Mouse (Mus musculus) embryonic facial prominence, embryonic 11.5 days (tissue): Measurements from ENCODE around the gene Pom121. TPM values are rescaled to one million over a fixed set of nuclear protein-coding genes. Genes with fewer than 3 reads are reported as not detected.
A peak's percentile ranks its signal among the peaks of the same experiment; 100 is the strongest.

Experiments
- ATAC-seq: fragments of 200-750 bp; cut with Nextera tagmentation; replicated peaks from 2 replicates; pipeline ENCODE4 v1.8.0; 2017; ENCODE audit warnings: low read depth; ENCODE audit not compliant: insufficient number of reproducible peaks, low FRiP score, low TSS enrichment
- DNase-seq: peaks from one replicate; pipeline ENCODE4 v3.0.0-alpha.2; 2015; ENCODE audit warnings: low spot score
- H3K27ac ChIP-seq: fragments of 300-500 bp; sonication (generic); replicated peaks from 2 replicates; pipeline ENCODE4 v1.5.1; 2014; ENCODE audit warnings: mild to moderate bottlenecking, low read depth, low read length, control low read depth
- H3K27me3 ChIP-seq: fragments of 300-500 bp; sonication (generic); 2 replicates; pipeline ENCODE4 v1.6.1; 2014; ENCODE audit warnings: mild to moderate bottlenecking, low read length, moderate library complexity, mixed read lengths; ENCODE audit not compliant: control insufficient read depth, insufficient read depth
- H3K36me3 ChIP-seq: fragments of 300-500 bp; sonication (generic); replicated peaks from 2 replicates; pipeline ENCODE4 v1.6.1; 2014; ENCODE audit warnings: low read depth, mild to moderate bottlenecking, low read length, moderate library complexity, mixed read lengths; ENCODE audit not compliant: control insufficient read depth, insufficient read depth
- H3K4me1 ChIP-seq: fragments of 300-500 bp; sonication (generic); 2 replicates; pipeline ENCODE4 v1.6.1; 2014; ENCODE audit warnings: low read length, mixed read lengths; ENCODE audit not compliant: control insufficient read depth, insufficient read depth
- H3K4me2 ChIP-seq: fragments of 300-500 bp; sonication (generic); 2 replicates; pipeline ENCODE4 v1.6.1; 2014; ENCODE audit warnings: low read depth, mild to moderate bottlenecking, control low read depth, low read length, moderate library complexity
- H3K4me3 ChIP-seq: fragments of 300-500 bp; sonication (generic); 2 replicates; pipeline ENCODE4 v1.5.1; 2014; ENCODE audit warnings: low read depth, low read length, control low read depth
- H3K9ac ChIP-seq: fragments of 300-500 bp; sonication (generic); replicated peaks from 2 replicates; pipeline ENCODE4 v1.6.1; 2014; ENCODE audit warnings: mild to moderate bottlenecking, control low read depth, low read length
- H3K9me3 ChIP-seq: fragments of 300-500 bp; sonication (generic); replicated peaks from 2 replicates; pipeline ENCODE4 v1.6.1; 2016; ENCODE audit warnings: mild to moderate bottlenecking, low read length, inconsistent platforms, mixed read lengths; ENCODE audit not compliant: control insufficient read depth
- WGBS: fragments of 180-500 bp; shearing (Covaris S2); extraction: QIAGEN DNeasy Blood & Tissue Kit; methylation state at CpG from one replicate; pipeline ENCODE4 v1.1.7; 2014; 5-methylcytosine and 5-hydroxymethylcytosine counted together
- polyA plus RNA-seq: library from polyadenylated mRNA; unstranded; fragments of >200 nt; fragmentation: Nextera tagmentation; extraction: Ambion mirVana; gene quantifications from 2 replicates; pipeline ENCODE4 v1.2.1, GENCODE M21; 2014

Gene Pom121
- polyA plus RNA-seq, result 14.6 and 15.3 TPM in 2 replicates

DNA sequence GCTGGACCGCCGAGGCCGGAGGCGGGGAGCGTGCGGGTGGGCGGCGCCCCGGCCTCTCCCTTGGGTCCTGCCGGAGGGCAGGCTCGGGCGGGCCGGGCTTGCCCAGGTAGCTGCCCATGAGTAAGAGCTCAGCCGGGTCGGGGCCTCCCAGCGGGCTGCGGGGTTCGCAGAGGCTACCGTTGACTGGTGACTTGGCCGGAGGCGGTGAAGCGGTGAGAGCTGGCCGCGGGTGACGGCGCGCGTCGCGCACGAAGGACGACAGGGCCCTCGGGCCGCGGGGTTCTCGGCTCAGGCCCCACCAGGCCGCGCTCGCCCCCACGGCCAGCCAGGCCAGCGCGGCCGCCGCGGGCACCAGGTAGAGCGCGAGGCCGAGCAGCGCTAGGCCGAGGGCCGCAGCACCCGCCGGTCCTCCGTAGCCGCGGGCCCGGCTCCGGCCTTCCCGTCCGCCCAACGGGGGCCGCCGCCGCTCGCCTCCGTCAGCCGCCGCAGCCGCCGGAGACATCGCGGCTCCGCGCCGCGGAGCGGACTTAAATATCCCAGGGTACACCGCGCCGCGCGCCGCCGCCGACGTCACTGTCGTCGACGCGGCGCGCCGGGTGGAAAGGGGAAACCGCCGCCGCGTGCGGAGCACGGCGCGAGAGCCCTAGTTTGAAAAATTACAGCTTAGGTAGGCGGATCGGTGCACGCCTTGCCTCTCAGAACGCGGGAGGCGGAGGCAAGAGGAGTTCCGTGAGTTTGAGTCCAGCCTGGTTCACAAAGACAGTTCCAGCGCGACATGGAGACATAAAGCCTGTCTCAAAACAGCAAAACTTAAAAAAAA, at the start of gene Pom121:
TSS of gene Pom121 (minus strand) at position 543 of the 820 bp plus-strand sequence.
- Histone ChIP-seq H3K36me3 (no peaks in the 10 kb centered on the region), H3K27me3 (no peaks in the 10 kb centered on the region), H3K9ac (peak within 1 kb of the TSS; percentile 97), H3K4me3 (peak within 1 kb of the TSS; percentile 99), H3K4me1 (no peaks in the 10 kb centered on the region), H3K27ac (peak within 1 kb of the TSS; percentile 72; the same call in 1 of the 2 replicates), H3K9me3 (no peaks in the 10 kb centered on the region), H3K4me2 (peak within 1 kb of the TSS; percentile 79)
- under 1% methylated on average over 79 of the region's 110 CpGs for WGBS
- ATAC-seq (peak; percentile 86), DNase-seq (peak; percentile 94)

GRCm38 (mm10) chr5:135442430-135442829, 48.1 kb upstream of the Pom121 start:
- Histone ChIP-seq H3K9ac (no peak overlapping the region), H3K4me2 (no peak overlapping the region), H3K36me3 (no peaks in the 10 kb centered on the region; the same call in 1 of the 2 replicates), H3K27me3 (no peaks in the 10 kb centered on the region), H3K9me3 (no peaks in the 10 kb centered on the region), H3K4me3 (no peak overlapping the region), H3K27ac (no peak overlapping the region), H3K4me1 (no peaks in the 10 kb centered on the region)
- 79% methylated on average over 7 of the region's 7 CpGs for WGBS
- ATAC-seq (no peak), DNase-seq (no peak)

DNA sequence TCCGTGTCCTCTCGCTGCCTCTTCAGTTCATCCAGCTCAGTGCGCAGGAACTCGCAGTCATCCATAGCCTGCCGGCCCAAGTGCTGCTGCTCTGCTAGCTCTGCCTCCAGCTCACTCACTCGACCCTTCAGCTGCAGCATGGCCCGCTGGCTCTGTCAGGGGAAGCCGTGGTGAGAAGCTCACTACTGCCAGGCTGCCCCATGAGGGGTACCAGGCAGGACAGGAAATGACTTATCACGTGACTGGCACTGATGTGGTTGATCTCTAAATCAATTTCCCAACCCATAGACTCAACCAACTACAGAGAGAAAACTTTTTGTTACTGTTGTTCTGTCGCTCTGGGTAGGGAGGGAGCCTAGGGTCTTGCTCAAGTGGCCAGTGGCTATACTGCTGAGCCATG, 40.7 kb upstream of the Pom121 start:
- no peak overlapping the region for H3K4me3 ChIP-seq
- no peak overlapping the region for H3K9ac ChIP-seq
- WGBS, result 96% methylated on average over 10 of the region's 10 CpGs
- no peak for ATAC-seq
- peaks cover 15% of the 10 kb centered on the region; the same call in 1 of the 2 replicates for H3K36me3 ChIP-seq
- no peak overlapping the region for H3K4me2 ChIP-seq
- no peak for DNase-seq
- no peak overlapping the region for H3K27ac ChIP-seq
- H3K9me3 ChIP-seq, result no peaks in the 10 kb centered on the region; the same call in 1 of the 2 replicates
- H3K27me3 ChIP-seq, result no peaks in the 10 kb centered on the region
- H3K4me1 ChIP-seq, result no peaks in the 10 kb centered on the region

DNA sequence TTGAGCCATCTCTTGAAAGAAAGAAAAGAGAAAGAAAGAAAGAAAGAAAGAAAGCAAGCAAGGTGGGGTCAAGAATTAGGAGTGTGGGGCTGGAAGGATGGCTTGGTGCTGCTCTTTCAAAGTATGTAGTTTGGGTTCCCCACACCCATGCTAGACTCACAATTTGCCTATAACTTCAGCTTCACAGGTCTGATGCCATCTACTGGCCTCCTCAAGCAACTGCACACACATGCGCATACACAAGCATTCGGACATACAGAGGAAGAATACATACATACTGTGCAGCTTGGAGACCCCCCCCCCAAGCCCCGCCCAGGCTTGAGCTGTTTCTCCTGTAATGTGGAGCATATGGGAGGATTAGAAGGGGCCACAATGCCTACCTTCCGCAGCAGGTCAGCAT, 39.5 kb upstream of the Pom121 start:
- Histone ChIP-seq H3K4me1 (no peaks in the 10 kb centered on the region), H3K36me3 (peaks cover 15% of the 10 kb centered on the region; the same call in 1 of the 2 replicates), H3K4me3 (no peak overlapping the region), H3K4me2 (no peak overlapping the region), H3K27me3 (no peaks in the 10 kb centered on the region), H3K9me3 (no peaks in the 10 kb centered on the region; the same call in 1 of the 2 replicates), H3K9ac (no peak overlapping the region), H3K27ac (no peak overlapping the region)
- ATAC-seq (no peak), DNase-seq (no peak)
- WGBS, result 97% methylated on average over 4 of the region's 4 CpGs

DNA sequence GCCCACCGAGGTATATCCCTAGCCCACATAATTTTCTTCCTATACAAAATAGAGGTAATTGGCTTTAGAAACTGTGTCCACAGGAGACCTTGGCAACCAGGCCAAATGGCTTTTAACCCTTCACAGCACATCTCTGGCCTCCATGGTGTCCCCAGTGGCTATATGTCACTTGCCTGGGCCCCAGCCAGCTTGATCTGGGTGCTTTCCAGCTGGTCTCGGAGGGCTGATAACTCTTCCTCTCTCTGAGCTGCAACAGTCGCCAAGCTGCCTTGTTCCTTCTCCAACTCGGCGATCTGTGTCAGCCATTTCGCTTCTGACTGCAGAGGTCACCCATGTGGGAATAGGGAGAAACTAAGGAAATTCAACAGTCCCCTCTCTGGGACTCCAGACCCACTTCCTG, 36.8 kb upstream of the Pom121 start:
- Histone ChIP-seq H3K4me2 (no peak overlapping the region), H3K27me3 (no peaks in the 10 kb centered on the region), H3K36me3 (peaks cover 19% of the 10 kb centered on the region), H3K9ac (no peak overlapping the region), H3K27ac (no peak overlapping the region), H3K4me1 (no peaks in the 10 kb centered on the region), H3K9me3 (no peaks in the 10 kb centered on the region; the same call in 1 of the 2 replicates), H3K4me3 (no peak overlapping the region)
- ATAC-seq (no peak), DNase-seq (no peak)
- WGBS, result 91% methylated on average over 6 of the region's 6 CpGs

- ATAC-seq (no peak), DNase-seq (peak; percentile 36)
- Histone ChIP-seq H3K9ac (no peak overlapping the region), H3K4me1 (no peaks in the 10 kb centered on the region), H3K4me2 (no peak overlapping the region), H3K27me3 (no peaks in the 10 kb centered on the region), H3K9me3 (no peaks in the 10 kb centered on the region), H3K27ac (no peak overlapping the region), H3K4me3 (no peak overlapping the region), H3K36me3 (peaks cover 21% of the 10 kb centered on the region)
- 72% methylated on average over 5 of the region's 5 CpGs for WGBS
These were observed 34.4 kb upstream of the Pom121 start for GRCm38 (mm10) chr5:135428786-135429185.

DNA sequence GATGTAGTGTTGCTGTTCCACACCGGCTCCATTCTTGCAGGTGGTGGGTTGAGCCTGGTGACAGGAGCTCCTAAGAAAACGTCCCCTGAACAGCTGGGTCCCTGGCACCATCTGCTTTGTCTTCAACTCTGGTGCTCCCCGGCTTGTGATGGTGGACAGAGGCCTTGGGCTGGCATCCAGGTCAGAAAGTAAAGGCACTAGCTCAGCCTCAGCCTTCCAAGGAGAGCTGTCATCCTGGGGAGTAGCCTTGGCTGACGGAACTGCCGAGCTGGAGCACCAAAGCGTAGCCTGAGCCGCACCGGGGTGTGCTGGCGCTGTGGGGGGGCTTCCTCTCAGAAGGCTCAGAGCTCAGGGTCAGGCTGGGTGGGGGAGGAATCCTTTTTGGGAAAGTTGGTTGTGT, 15.9 kb upstream of the Pom121 start:
- H3K27me3 ChIP-seq, result no peaks in the 10 kb centered on the region
- H3K4me3 ChIP-seq, result no peak overlapping the region
- WGBS, result 86% methylated on average over 9 of the region's 9 CpGs
- H3K9ac ChIP-seq, result no peak overlapping the region
- peaks cover 4% of the 10 kb centered on the region for H3K36me3 ChIP-seq
- H3K27ac ChIP-seq, result no peak overlapping the region
- no peaks in the 10 kb centered on the region for H3K9me3 ChIP-seq
- no peak for DNase-seq
- no peak for ATAC-seq
- no peaks in the 10 kb centered on the region for H3K4me1 ChIP-seq
- no peak overlapping the region for H3K4me2 ChIP-seq

GRCm38 (mm10) chr5:135408114-135408513, 13.8 kb upstream of the Pom121 start:
- Histone ChIP-seq H3K4me3 (no peak overlapping the region), H3K9me3 (no peaks in the 10 kb centered on the region), H3K4me1 (no peaks in the 10 kb centered on the region), H3K36me3 (no peaks in the 10 kb centered on the region; the same call in 1 of the 2 replicates), H3K4me2 (no peak overlapping the region), H3K27me3 (no peaks in the 10 kb centered on the region), H3K27ac (no peak overlapping the region), H3K9ac (no peak overlapping the region)
- 84% methylated on average over 4 of the region's 4 CpGs for WGBS
- DNase-seq (no peak), ATAC-seq (no peak)
